Mouse (Mus musculus) stomach, postnatal 0 days (tissue): Measurements from ENCODE around the gene Zmynd10.

ENCODE experiments used
- CTCF ChIP-seq: IDR thresholded peaks from 2 replicates; pipeline ENCODE4 v1.5.1; 2016; ENCODE audit warnings: antibody characterized with exemption, low read depth, mild to moderate bottlenecking, moderate library complexity
- EP300 ChIP-seq: optimal IDR thresholded peaks from 2 replicates; pipeline ENCODE3; 2016; ENCODE audit warnings: antibody characterized with exemption

GRCm38 (mm10) chr9:107543299-107543698 lies 3.8 kb upstream of the Zmynd10 start:
- no peak for TF ChIP-seq CTCF
- TF ChIP-seq EP300 = no peak
